Mouse (Mus musculus): ENCODE data around the gene Prh1. TPM values are rescaled to one million over a fixed set of nuclear protein-coding genes. Genes with fewer than 3 reads are reported as not detected.
"Not testable (repeated sequence)": the region's sequence is repeated elsewhere in the genome, so short reads cannot be mapped to it uniquely, and the experiment has no call there.

Gene Prh1
- not detected in 2 replicates for polyA plus RNA-seq (2015; fragmentation: Nextera tagmentation; extraction: Ambion mirVana)

DNA sequence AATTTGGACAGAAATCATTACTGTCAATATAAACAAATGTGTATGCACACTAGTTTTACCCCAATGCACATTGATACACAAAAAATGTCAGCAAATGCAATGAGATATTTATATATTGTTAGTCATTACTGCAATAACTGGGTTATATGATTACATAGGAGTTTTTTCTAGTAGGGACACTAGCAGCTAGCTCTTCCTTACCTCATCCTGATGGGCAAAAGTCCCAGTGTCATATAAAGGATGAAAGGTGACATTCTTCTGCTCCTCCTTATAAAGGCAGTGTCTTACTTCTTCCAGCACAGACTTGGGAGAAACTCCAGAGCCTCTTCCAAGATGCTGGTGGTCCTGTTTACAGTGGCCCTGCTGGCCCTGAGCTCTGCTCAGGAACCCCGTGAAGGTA is at the start of gene Prh1:
Gene Prh1, plus strand, starts transcription at position 301 of the 400 bp plus-strand sequence.
- not testable (repeated sequence) for H3K27me3 ChIP-seq; H3K9ac ChIP-seq; H3K4me3 ChIP-seq; H3K4me1 ChIP-seq; ATAC-seq (ENCODE audit: insufficient number of reproducible peaks, low FRiP score, low TSS enrichment, low read depth); H3K4me2 ChIP-seq; H3K36me3 ChIP-seq; H3K9me3 ChIP-seq; H3K27ac ChIP-seq
- WGBS = 67% methylated on average over 1 of the region's 1 CpGs

DNA sequence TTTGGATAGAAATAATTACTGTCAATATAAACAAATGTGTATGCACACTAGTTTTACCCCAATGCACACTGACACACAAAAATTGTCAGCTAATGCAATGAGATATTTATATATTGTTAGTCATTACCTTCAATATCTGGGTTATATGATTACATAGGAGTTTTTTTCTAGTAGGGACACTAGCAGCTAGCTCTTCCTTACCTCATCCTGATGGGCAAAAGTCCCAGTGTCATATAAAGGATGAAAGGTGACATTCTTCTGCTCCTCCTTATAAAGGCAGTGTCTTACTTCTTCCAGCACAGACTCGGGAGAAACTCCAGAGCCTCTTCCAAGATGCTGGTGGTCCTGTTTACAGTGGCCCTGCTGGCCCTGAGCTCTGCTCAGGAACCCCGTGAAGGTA is 26.0 kb downstream of the Prh1 start, which contains the start of gene Prp2:
Gene Prp2, plus strand, starts transcription at position 301 of the 400 bp plus-strand sequence.
- 69% methylated on average over 2 of the region's 2 CpGs for WGBS
- H3K4me2 ChIP-seq; H3K9ac ChIP-seq; H3K27ac ChIP-seq; H3K9me3 ChIP-seq; H3K27me3 ChIP-seq; ATAC-seq (ENCODE audit: insufficient number of reproducible peaks, low FRiP score, low TSS enrichment, low read depth); H3K4me1 ChIP-seq; H3K4me3 ChIP-seq; H3K36me3 ChIP-seq: not testable (repeated sequence)

Other genes with a start within 250 kb of the Prh1 start
- not detected in 2 replicates for gene Gm8882, start 205.7 kb upstream of the Prh1 start, polyA plus RNA-seq (2015; fragmentation: Nextera tagmentation; extraction: Ambion mirVana)
- gene Prp2, start 26.1 kb downstream of the Prh1 start, polyA plus RNA-seq (2015; fragmentation: Nextera tagmentation; extraction: Ambion mirVana) = not detected in 2 replicates
- gene A630073D07Rik, start 81.7 kb downstream of the Prh1 start, polyA plus RNA-seq (2015; fragmentation: Nextera tagmentation; extraction: Ambion mirVana) = not detected in 2 replicates
- gene Tas2r120, start 87.1 kb downstream of the Prh1 start, polyA plus RNA-seq (2015; fragmentation: Nextera tagmentation; extraction: Ambion mirVana) = not detected in 2 replicates
- not detected in 2 replicates for gene Tas2r121, start 131.2 kb downstream of the Prh1 start, polyA plus RNA-seq (2015; fragmentation: Nextera tagmentation; extraction: Ambion mirVana)
- gene Tas2r122, start 142.1 kb downstream of the Prh1 start, polyA plus RNA-seq (2015; fragmentation: Nextera tagmentation; extraction: Ambion mirVana) = not detected in 2 replicates
- gene Tas2r115, start 168.2 kb downstream of the Prh1 start, polyA plus RNA-seq (2015; fragmentation: Nextera tagmentation; extraction: Ambion mirVana) = not detected in 2 replicates
- not detected in 2 replicates for gene Tas2r124, start 184.9 kb downstream of the Prh1 start, polyA plus RNA-seq (2015; fragmentation: Nextera tagmentation; extraction: Ambion mirVana)
- not detected in 2 replicates for gene Tas2r102, start 192.3 kb downstream of the Prh1 start, polyA plus RNA-seq (2015; fragmentation: Nextera tagmentation; extraction: Ambion mirVana)
- gene Tas2r136, start 208.4 kb downstream of the Prh1 start, polyA plus RNA-seq (2015; fragmentation: Nextera tagmentation; extraction: Ambion mirVana) = not detected in 2 replicates
- not detected in 2 replicates for gene Tas2r117, start 233.0 kb downstream of the Prh1 start, polyA plus RNA-seq (2015; fragmentation: Nextera tagmentation; extraction: Ambion mirVana)

Data from limb, embryonic 15.5 days (tissue).